Mouse (Mus musculus): ENCODE measurements around the gene Cep85l.

Cep85l gene

DNA sequence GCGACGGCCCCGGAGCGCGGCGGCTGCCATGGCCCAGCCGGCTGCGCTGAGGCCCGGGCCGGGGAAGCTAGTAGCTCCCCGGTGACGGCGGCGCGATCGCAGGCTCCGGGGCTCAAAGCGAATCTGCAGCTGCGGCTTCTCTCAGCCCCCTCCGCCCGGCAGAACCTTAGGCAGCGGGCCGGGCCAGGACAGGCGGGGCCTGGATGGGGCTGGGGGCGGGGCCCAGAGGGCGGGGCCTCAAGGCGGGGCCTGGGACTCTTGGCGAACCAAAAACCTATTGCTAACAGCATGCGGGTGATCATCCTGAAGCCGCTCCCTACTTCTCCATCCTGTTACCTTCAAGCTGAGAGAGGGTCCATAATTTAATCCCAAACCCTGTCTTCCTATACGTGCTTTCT, at the start of gene Cep85l:
Gene Cep85l (minus strand): TSS at position 239 of the 398 bp plus-strand sequence.
- peak; percentile 78 for DNase-seq (ENCODE audit: low spot score)

DNA sequence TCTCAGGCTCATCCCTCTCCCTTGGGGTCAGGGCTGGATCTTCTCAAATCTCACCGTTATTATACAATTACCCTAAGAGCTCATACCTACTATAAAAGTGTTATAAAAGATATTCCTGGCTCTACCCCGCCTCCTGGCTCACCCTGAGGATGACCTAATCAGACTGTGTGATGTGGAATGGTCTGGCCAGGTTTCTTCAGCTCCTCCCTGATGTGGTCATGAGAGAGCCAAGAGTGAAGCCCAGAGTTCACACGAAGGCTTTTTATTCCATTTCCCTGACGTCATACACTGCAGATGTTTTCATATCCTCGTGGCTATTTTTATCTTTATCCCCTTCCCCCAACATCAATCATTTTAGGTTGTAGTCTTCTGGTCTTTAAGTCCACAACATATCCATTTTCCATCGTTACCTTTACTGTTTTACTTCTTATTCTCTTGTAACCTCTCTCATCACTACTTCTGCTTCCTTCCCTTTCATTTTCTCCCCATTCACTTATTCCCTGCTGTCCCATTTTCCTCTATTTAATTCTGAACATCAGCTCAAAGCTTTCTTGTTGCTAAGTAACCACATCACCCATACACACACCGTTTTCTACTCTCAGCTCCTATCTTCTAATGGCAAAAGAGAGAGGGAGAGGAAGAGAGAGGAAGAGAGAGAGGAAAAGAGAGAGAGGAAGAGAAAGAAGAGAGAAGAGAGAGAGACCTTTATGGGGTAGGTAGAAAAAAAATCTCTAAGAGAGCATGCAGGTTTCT, 49.1 kb upstream of the Cep85l start:
- DNase-seq (ENCODE audit: low spot score) = no peak

DNA sequence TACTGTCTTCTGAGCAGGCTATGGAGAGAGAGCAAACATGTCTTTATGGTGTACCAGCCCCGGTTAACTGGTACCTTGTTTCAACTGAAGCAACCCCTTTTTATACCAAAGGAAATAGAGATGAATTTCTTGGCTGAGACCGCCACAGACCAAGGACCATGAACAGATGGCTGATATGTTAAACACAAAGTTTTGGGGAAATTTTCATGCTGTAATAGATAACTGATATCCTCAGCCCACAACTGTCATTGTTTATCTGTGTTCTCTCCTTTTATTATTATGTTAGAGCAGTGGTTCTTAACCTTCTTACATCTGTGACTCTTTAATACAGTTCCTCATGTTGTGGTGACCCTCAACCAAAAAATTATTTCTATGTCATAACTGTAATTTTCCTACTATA, 46.8 kb upstream of the Cep85l start:
- DNase-seq (ENCODE audit: low spot score) = no peak

DNA sequence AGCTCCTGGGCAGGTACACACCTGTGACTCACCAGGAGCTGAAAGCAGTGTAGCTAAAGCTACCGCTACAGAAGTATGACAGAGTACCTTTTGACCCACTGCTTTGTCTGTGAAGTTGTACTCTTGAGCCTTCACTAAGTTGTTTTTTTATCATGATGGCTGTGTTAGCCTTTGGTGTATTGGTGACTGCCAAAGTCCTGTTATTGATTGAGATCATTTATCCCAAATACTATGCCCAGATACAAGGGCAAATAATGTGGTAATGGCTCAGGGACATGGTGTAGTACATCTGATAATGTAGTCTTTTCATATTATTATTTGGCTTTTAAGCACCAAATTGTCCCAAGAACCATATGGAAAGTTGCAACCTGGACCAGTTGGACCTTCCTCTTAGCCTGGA, 43.3 kb upstream of the Cep85l start:
- DNase-seq (ENCODE audit: low spot score) = no peak

DNA sequence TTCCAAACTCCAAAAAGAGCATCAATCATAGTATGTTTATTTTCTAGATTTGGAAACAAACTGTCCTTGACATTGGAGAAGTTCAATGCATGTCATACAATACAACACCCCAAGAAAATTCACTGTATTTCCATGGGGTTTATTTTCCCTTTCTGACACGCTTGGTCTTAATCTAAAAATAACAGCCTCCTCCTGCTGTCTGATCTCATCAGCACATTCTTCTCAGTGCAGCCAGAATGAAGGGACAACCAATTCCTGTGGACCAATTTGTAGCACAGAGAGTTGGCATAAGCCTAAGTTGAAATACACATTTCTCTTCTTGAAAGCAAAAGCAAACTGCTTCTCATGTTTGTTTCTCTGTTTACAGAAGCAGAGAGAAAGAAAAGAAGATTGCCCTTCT, 42.5 kb upstream of the Cep85l start:
- DNase-seq (ENCODE audit: low spot score) = no peak

DNA sequence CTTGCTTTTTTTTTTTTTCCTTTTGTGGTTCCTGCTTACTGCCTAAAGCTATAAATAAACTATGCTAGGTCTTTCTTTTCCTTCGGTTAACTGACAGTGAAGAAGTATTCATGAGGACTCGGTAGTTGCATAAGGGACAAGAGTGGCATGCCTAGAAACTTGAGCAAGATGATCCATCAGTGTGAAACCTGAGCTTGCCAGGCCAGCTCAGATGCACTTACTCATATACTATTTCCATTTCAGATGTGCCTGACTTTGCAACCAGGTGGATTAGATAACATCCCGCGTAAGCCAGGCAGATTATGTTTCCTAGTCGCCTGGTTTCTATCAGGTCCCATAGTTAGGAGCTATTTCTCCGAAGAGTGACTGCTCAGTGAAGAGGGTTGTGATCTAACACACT, 41.9 kb upstream of the Cep85l start:
- no peak for DNase-seq (ENCODE audit: low spot score)

DNA sequence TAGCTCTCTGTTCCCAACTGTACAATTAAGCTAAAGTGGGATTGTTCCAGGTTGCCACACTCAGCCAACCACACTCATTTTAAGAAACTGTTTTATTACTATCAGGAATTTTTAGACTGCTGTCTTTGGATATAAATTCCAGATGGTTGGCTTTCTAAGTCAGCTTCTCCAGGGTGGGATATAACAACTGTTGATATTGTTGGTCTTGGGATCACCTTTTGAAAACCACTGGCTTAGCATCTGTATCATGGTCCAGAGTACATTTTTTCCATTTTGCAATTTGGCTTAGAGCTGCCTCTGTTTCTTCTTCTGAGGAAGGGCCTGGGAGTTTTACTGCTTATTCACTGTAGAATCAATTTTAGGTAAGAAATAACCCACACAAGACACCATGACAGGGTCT, 40.3 kb upstream of the Cep85l start:
- DNase-seq (ENCODE audit: low spot score) = no peak

DNA sequence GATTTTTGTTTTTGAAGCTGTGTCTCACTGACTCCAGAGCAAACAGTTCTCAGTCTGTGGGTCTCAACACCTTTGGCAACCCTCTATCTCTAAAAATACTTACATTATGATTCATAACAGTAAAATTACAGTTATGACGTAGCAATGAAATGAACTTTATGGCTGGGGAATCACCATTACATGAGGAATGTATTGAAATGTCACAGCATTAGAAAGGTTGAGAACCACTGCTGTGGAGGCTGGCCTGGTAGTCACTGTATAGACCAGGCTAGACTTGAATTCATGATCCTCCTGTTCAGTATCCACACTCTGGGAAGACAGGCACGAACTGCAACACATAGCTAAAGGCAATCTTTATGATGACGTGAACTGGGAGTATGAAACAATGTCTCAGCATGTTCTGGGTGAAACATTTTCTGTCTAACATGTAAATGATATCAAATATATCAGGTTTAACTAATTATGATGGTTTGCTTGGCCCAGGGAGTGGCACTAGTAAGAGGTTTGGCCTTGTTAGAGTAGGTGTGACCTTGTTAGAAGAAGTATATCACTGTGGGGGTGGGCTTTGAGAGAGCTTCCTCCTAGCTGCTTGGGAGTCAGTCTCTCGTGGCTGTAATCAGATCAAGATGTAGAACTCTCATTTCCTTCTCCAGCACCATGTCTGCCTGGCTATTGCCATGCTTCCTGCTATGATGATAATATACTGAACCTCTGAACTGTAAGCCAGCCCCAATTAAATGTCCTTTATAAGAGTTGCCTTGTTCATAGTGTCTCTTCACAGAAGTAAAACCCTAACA, 39.6 kb upstream of the Cep85l start:
- DNase-seq (ENCODE audit: low spot score) = no peak

DNA sequence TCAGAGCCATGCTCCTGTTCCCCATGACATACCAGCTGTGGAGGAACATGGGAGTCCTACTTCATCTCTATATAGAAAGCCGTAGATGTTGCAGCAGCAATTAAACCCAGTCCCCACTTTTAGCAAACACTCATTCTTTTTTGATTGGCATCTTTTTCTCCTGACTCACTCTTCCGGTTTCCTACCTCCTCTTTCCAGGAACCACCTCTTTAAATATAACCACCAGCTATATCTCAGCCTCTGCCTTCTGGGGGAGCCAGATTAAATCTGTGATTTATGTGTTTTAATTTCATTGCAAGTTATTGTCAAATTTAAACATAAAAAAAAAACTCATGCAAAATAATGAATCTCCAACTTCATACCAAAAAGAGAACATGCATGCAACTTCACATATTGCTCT, 37.3 kb upstream of the Cep85l start:
- DNase-seq (ENCODE audit: low spot score) = no peak

DNA sequence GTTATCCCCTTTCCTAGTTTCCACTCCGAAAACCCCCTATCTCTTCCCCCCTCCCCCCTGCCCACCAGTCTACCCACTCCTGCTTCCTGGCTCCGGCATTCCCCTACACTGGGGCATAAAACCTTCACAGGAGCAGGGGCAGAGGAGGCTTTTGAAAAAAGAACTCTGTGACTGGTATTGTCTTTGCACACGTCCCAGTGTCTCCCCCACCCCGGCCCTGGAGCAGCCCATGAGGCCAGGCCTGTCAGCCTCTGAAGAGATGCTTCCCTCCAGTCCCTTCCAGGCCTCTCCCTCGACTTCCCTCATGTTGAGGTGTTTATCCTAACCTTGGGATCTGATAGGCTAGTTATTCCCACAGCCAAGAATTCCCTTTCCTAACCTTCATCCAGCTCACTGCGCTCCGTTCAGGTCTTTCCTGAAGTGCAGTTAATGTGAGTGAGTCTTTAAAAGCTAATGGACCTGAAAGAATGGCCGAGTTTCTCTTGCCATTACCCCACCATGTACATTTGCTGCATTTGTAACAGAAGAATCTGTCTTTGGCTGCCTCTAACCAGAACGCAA, 36.5 kb upstream of the Cep85l start:
- no peak for DNase-seq (ENCODE audit: low spot score)

DNA sequence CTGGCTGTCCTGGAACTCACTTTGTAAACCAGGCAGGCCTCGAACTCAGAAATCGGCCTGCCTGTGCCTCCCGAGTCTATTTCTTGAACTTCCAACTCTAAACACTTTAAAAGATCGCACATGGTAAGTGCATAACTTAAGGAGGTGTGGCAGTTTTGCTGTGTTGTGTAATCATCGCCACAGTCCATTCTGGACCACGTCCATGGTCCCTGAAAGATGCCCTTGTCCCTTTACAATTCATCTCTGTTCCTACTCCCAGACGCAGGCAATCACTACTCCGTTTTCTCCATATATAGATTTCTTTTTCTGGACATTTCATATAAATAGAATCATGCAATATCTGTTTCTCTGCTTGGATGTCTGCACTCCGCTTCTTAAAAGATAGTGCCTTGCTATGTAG, 35.5 kb upstream of the Cep85l start:
- DNase-seq (ENCODE audit: low spot score) = no peak

DNA sequence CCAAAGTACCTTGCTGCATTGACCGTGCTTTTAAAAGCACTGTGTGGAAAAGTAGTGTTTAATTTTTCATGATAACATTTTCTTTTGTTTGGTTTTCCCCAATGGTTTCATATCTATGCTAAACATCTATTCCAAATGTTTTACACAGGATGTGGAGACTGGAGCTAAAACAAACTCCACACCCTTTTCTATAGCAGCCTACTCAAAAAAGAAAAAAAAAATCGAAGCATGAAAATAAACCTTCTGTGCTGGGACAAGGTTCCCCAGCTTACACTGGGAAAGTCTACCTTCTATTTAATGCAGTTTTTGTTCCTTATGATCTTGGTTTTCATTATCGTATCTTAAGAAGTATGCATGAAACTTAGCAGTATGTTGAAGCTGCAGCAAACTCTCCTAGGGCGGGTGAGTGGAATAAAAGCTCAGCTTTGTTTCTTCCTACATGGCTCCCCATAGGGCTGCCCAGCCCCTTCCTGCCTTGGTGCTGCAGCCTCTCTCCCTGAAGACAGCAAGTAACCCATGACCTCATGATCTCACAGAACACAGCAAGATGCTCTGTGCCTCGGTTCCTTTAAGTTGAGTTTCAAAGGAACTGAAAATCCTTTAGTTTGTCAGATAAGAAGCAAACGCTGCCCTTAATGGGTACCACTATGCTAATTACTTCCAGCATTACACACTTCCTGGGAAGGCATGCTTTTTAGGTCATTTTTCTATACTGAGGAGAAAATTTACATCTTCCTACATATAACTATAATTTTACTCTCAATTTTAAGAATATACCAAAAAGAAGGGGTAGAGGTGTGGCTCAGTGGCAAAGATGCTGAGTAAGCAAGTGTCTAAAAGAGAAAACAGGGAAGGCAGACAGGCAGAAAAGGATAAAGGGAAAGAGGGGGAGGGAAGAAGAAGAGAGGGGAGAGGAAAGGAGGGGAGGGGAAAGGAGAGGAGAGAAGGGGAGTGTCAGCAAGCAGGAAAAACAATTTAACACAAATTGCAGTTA, 34.6 kb upstream of the Cep85l start:
- no peak for DNase-seq (ENCODE audit: low spot score)

DNA sequence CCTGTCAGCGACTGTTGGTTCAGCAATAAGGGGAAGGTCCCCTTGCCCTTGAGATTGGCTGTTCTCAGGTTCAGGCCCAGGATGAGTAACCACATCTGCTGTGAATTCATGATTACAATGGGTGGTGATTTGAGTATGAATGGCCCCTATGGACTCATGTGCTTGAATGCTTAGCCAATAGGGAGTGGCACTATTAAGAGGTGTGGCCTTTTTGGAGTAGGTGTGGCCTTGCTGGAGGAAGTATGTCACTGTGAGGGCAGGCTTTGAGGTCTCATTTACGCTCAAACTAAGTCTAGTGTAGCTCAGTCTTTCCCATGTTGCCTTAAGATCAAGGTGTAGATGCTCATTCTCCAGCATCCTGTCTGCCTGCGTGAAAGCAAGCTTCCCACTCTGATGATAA, 33.2 kb upstream of the Cep85l start:
- no peak for DNase-seq (ENCODE audit: low spot score)

DNA sequence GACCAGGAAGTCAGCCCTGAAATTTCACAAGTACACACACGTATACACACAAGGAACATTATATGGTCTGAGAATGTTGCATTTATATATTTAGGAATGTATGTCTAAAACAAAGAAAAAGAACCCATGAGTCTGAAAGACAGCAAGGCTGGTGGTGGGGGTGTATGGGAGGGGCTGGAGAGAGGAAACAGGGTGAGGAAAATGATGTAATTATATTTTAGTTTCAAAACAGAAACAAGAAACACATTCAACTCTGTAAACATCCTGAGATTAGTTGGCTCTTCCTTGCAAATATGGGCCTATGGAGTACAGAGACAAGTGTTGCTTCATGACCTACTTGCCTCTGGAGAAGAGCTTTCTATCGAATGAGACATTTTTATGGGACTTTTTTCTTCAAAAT, 32.4 kb upstream of the Cep85l start:
- no peak for DNase-seq (ENCODE audit: low spot score)

DNA sequence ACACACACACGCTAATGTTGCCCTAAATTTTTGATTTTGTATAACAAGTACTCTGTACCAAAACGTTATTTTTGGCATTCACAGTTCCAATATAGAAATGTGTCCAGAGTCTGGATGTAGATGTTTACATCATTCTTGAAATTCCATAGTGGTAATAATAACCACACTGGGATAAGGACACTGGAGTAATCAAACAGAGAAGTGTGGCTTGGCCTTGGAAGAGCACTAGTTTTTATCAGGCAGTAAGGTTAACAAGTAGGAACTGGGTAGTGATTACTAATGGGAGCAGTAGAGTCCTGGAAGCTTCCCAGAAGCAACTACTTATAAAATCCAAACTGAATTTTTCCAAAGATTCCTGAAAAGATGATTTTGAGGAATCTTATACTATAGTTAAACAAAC, 31.1 kb upstream of the Cep85l start:
- no peak for DNase-seq (ENCODE audit: low spot score)

DNA sequence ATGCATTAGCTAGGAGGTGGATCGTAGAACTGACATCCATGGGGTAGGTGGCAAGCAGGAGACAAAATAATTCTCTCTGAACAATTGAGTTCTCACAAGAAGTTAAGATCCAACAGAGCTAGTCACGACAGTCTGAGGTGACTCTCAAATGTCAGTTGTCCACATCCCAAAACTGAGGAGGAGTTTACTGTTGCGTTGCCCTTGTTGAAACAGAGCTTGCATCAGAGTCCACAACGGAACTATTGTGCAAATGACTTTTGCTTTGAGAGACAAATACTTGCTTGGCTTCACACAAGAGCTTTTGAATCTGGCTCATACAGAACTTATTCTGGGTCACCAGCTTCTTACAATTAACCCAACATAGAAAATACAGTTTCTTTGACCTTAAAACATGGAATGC, 27.7 kb upstream of the Cep85l start:
- DNase-seq (ENCODE audit: low spot score) = no peak

DNA sequence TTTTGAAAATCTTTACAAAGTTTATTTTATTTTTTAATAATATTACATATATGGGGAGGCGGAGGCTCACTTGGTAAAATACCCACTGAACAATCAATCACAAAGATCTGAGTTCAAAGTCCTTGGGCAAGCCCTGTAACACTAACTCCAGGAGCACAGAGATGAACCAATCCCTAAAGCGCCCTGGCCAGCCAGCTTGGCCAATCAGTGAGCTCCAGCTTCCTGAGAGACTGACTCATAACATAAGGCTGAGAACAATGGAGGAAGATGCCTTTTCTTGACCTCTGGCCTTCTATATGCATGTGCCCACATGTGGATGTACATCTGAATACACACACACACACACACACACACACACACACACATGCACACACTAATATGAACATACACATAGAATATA, 27.1 kb upstream of the Cep85l start:
- DNase-seq (ENCODE audit: low spot score) = no peak

DNA sequence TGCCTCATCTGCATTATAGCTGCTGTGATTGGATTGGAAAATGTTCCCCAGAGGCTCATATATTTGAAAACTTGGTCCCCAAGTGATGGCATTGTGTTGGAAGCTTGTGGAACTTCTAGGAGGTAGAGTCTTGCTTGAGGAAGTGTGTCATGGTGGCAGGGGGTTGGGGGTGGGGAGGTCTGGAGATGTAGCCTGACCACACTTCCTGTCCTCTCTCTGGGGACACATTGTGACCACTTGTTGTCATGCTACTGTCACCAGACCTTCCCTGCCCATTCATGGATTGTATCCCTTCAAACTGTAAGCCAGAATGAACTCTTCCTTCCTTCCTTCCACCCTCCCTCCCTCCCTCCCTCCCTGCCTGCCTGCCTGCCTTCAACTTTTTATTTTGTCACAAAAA, 22.5 kb upstream of the Cep85l start:
- no peak for DNase-seq (ENCODE audit: low spot score)

DNA sequence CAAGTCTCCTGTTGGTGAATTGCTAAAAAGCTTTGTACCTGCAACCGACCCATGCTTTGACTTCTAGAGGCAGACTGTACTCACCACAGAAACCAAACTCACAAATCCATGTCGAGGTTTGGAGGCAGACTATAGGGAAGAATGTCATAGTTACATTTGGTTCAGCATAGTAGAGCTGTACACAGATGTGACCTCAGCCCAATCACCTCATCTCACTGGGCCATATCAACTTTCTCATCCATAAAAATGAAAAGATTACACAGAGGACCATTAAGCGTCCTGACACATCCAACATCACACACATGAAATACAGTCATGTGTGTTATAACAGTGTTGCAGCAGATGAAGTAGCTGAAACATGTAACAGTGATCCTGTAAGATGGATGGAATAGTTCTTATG, 19.3 kb upstream of the Cep85l start:
- DNase-seq (ENCODE audit: low spot score) = no peak

DNA sequence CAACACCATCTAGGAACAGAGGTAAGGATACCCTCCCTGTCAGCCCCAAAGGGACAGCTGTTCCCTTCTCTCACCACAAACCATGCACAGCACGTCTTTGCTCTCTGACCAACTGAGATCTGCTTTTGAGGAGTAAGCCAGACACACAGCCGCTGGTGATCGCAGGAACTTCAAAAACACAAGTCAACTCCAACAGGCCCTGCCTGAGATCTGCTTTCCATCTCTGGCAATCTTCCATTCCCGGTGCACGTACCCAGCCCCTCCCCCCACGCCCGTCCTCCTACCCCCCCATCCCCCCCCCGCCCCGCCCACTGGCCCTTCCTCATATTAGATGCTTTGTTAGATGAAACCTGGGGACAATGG, 18.8 kb upstream of the Cep85l start:
- DNase-seq (ENCODE audit: low spot score) = peak; percentile 24

DNA sequence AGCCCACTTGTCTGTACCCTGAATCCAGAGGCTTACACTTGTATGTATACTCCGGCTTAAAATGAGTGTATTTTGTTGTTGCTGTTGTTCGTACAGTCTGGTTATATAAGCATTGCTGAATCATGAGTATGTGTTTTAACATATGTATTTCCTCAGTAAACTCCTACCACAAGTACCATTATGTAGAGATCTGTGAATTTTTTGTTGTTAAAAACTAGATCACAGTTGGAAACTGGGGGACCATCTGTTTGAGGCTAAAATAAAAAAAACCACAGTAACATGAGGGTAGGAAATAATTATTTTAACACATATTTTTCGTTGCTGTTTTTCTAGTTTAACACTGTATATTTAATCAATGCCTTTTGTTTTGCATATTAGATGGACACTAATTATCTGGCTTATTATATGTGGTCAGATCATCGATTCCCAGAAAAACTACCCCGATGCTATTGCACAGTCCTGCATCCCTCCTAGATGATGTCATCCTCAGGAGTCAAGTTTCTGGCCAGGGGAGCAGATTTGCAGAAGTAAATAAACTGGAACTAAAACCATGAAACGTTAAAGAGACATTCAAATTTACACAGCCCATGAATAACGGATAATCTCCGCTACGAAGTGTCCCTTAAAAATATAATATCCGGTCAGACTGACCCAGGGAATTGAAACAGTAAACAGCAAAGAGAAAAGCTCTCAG, 18.2 kb upstream of the Cep85l start:
- DNase-seq (ENCODE audit: low spot score) = no peak
